In genomic region chr12:88370321-88370720, GRCm38 (mm10) we compare ENCODE assay signal across 15 mouse cellular contexts. TPM values are rescaled to one million over a fixed set of nuclear protein-coding genes. Genes with fewer than 3 reads are reported as not detected.
"Had no signal": no experiment of that assay in that cellular context is flagged by ENCODE, and none has a peak within 500 bp of the region (broad histone marks: within the 10 kb centered on the region; RNA-seq: fewer than 3 reads in every experiment).

No protein-coding gene starts in this region.

RNA-seq across cellular contexts. Expression of gene Gm5039, which starts 46.5 kb away (rescaled TPM):
- total RNA-seq: layer of hippocampus, postnatal 14 days; left cerebral cortex, postnatal 25 days had no signal
- polyA plus RNA-seq: intestine, embryonic 15.5 days; kidney, embryonic 15.5 days; limb, embryonic 10.5 days; limb, embryonic 13.5 days; liver, embryonic 12.5 days; liver, embryonic 16.5 days; lung, adult 2 months; midbrain, embryonic 10.5 days; midbrain, embryonic 13.5 days; neural tube, embryonic 12.5 days; neural tube, embryonic 15.5 days; stomach, embryonic 14.5 days; thymus, postnatal 0 days had no signal
